Mouse (Mus musculus): ENCODE measurements around the gene Armc7. TPM values are rescaled to one million over a fixed set of nuclear protein-coding genes. Genes with fewer than 3 reads are reported as not detected.
"Not testable (repeated sequence)": the region's sequence is repeated elsewhere in the genome, so short reads cannot be mapped to it uniquely, and the experiment has no call there.

The Armc7 gene
- polyA plus RNA-seq, 1 experiment = 15.1 TPM

GRCm38 (mm10) chr11:115439906-115440595 lies 35.4 kb upstream of the Armc7 start, which contains the start of gene Trim80:
Trim80 (plus strand) TSS chr11:115440545.
- no peak for DNase-seq (ENCODE audit: low read depth)
- TF ChIP-seq CTCF (IDR thresholded peaks at IDR 0.05; ENCODE audit: borderline replicate concordance, extremely low read depth, insufficient read depth, insufficient read length) = no peak; the same call in 1 of the 2 replicates
- no peak for TF ChIP-seq POLR2A (IDR thresholded peaks at IDR 0.05; ENCODE audit: borderline replicate concordance, extremely low read depth, insufficient read depth, insufficient read length, poor library complexity, severe bottlenecking)

DNA sequence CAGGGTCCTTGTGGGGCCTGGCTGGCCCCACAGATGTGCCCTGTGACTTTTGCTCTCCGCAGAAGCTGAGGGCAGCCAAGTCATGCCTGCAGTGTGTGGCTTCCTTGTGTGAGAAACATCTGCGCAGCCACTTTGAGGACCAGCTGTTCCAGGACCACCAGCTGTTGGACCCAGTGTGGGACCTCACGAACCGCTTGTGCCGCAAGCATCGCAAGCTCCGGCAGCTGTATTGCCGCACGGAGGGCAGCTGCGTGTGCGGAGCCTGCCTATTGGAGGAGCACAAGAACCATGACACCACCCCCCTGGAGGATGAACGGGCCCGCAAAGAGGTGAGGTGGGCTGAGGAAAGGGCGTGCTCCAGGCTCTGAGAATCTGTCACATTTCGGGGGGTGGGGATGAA lies 34.0 kb upstream of the Armc7 start:
- peak; percentile 13 for DNase-seq (ENCODE audit: low read depth)

GRCm38 (mm10) chr11:115446906-115447305 lies 28.6 kb upstream of the Armc7 start:
- no peak for DNase-seq (ENCODE audit: low read depth)
- TF ChIP-seq CTCF (IDR thresholded peaks at IDR 0.05; ENCODE audit: borderline replicate concordance, extremely low read depth, insufficient read depth, insufficient read length) = no peak
- TF ChIP-seq POLR2A (IDR thresholded peaks at IDR 0.05; ENCODE audit: borderline replicate concordance, extremely low read depth, insufficient read depth, insufficient read length, poor library complexity, severe bottlenecking) = no peak

More for the DNA sequence above, 34.0 kb upstream of the Armc7 start:
- TF ChIP-seq CTCF (IDR thresholded peaks at IDR 0.05; ENCODE audit: borderline replicate concordance, extremely low read depth, insufficient read depth, insufficient read length) = no peak
- TF ChIP-seq POLR2A (IDR thresholded peaks at IDR 0.05; ENCODE audit: borderline replicate concordance, extremely low read depth, insufficient read depth, insufficient read length, poor library complexity, severe bottlenecking) = no peak

GRCm38 (mm10) chr11:115447321-115447885 lies 28.1 kb upstream of the Armc7 start:
- TF ChIP-seq CTCF (IDR thresholded peaks at IDR 0.05; ENCODE audit: borderline replicate concordance, extremely low read depth, insufficient read depth, insufficient read length) (no peak), POLR2A (IDR thresholded peaks at IDR 0.05; ENCODE audit: borderline replicate concordance, extremely low read depth, insufficient read depth, insufficient read length, poor library complexity, severe bottlenecking) (no peak)
- no peak for DNase-seq (ENCODE audit: low read depth)

- no peak for DNase-seq (ENCODE audit: low read depth)
- TF ChIP-seq POLR2A (IDR thresholded peaks at IDR 0.05; ENCODE audit: borderline replicate concordance, extremely low read depth, insufficient read depth, insufficient read length, poor library complexity, severe bottlenecking) (no peak), CTCF (IDR thresholded peaks at IDR 0.05; ENCODE audit: borderline replicate concordance, extremely low read depth, insufficient read depth, insufficient read length) (no peak)
These were observed 27.4 kb upstream of the Armc7 start for GRCm38 (mm10) chr11:115448075-115448474.

DNA sequence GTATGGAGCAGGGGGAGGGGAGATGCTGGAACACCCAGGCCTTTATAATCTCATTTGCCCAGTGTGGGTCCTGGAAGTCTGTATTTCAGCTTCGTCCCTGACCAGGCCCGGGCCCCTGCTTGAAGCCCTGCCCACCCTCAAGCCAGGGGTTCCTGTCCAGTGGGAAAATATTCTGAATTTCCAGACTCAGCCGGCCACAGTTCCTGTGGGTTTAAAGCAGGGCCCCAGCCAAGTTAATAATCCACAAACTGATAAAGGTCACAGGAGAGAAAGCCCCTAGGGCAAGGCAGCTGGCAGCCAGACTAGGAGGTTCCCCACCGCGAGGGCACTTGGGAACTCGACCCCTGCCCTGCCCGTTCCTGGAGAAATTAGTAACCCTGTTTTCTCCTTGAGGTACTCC lies 26.5 kb upstream of the Armc7 start:
- no peak for DNase-seq (ENCODE audit: low read depth)
- no peak for TF ChIP-seq CTCF (IDR thresholded peaks at IDR 0.05; ENCODE audit: borderline replicate concordance, extremely low read depth, insufficient read depth, insufficient read length)
- no peak for TF ChIP-seq POLR2A (IDR thresholded peaks at IDR 0.05; ENCODE audit: borderline replicate concordance, extremely low read depth, insufficient read depth, insufficient read length, poor library complexity, severe bottlenecking)

DNA sequence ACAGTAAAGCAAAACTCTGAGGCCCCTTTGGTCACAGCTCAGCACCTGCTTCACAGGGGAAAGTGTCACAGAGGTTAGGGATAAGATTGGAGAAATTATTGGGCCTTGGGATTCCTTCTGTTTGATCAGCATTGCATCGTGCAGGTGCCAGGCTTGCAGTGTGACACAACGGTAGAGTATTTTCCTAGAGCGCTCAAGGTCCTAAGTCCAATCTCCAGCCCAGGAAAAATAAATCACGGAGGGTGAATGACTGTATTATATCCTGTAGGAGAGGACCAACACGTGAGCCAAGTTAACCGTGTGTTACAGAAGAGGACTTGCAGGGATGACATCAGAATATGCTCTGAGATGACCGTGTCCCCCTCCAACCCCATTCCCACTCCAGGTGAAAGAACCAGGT lies 25.3 kb upstream of the Armc7 start:
- DNase-seq (ENCODE audit: low read depth) = no peak
- TF ChIP-seq CTCF (IDR thresholded peaks at IDR 0.05; ENCODE audit: borderline replicate concordance, extremely low read depth, insufficient read depth, insufficient read length) (no peak), POLR2A (IDR thresholded peaks at IDR 0.05; ENCODE audit: borderline replicate concordance, extremely low read depth, insufficient read depth, insufficient read length, poor library complexity, severe bottlenecking) (no peak)

DNA sequence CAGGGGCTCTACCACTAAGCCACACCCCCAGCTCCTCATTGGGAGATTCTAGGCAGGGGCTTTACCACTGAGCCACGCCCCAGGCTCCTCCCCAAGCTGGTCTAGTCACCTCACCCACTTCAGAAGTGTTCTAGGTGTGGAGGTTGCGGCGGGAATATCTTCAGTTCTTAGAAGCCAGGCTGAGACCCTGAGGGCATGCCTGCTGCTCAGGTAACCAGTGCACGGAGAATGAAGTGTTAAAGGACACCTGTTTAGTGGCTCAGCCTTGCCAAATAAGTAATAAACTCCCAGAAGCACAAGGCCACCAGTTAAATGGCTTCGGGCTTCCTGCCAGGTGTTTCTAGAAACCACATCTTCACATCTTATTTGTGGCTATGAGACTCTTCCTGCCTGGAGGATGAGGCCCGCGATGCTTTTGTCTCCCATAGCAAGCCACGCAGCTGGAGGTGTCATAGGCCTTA lies 23.7 kb upstream of the Armc7 start:
- DNase-seq (ENCODE audit: low read depth) = no peak
- TF ChIP-seq CTCF (IDR thresholded peaks at IDR 0.05; ENCODE audit: borderline replicate concordance, extremely low read depth, insufficient read depth, insufficient read length) (no peak), POLR2A (IDR thresholded peaks at IDR 0.05; ENCODE audit: borderline replicate concordance, extremely low read depth, insufficient read depth, insufficient read length, poor library complexity, severe bottlenecking) (no peak)

GRCm38 (mm10) chr11:115452281-115452860 lies 23.1 kb upstream of the Armc7 start:
- peak; percentile 23 for DNase-seq (ENCODE audit: low read depth)
- no peak for TF ChIP-seq CTCF (IDR thresholded peaks at IDR 0.05; ENCODE audit: borderline replicate concordance, extremely low read depth, insufficient read depth, insufficient read length)
- no peak for TF ChIP-seq POLR2A (IDR thresholded peaks at IDR 0.05; ENCODE audit: borderline replicate concordance, extremely low read depth, insufficient read depth, insufficient read length, poor library complexity, severe bottlenecking)

DNA sequence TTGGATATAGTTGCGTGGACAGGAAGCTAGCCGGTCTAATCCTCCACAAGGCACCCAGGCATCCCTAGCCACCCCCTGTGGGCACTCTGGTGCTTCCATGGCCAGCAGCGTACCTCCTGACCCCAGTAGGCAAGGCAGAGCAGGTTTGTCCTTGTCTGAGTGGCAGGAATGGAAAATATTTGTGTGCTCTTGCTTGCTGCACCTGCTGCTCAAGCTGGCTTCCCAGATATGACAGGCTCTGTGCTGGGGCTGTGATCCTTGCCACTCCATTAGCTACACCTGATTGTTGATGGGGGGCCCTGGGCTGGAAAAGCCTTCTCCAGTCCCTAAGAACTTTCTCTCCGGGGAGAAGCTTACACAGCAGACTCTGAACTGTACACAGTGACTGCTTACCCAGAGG lies 22.2 kb upstream of the Armc7 start:
- DNase-seq (ENCODE audit: low read depth) = no peak
- TF ChIP-seq CTCF (IDR thresholded peaks at IDR 0.05; ENCODE audit: borderline replicate concordance, extremely low read depth, insufficient read depth, insufficient read length) = no peak
- TF ChIP-seq POLR2A (IDR thresholded peaks at IDR 0.05; ENCODE audit: borderline replicate concordance, extremely low read depth, insufficient read depth, insufficient read length, poor library complexity, severe bottlenecking) = no peak

GRCm38 (mm10) chr11:115454822-115455221 lies 20.6 kb upstream of the Armc7 start:
- DNase-seq (ENCODE audit: low read depth) = not testable (repeated sequence)

DNA sequence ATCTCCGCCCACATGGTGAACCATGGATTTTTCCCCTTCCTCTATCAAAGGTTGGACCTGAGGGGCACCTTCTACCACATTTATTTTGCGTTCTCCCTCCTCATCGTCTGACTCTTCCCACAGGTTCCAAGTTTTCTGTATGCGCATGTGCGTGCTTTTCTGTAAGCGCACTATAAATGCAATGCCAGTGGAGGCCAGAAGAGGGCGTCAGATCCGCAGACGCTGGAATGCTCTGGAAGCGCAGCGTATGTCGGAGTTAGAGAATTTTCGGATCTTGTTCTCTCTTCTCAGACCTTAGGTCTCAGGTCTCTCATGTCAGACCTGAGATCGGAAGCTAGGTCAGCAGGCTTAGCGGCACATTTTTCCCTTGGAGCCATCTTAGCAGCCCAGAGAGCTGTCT lies 19.8 kb upstream of the Armc7 start:
- TF ChIP-seq CTCF (IDR thresholded peaks at IDR 0.05; ENCODE audit: borderline replicate concordance, extremely low read depth, insufficient read depth, insufficient read length) (0 out of 2 replicates have a peak, but pooled peaks have one; percentile 12), POLR2A (IDR thresholded peaks at IDR 0.05; ENCODE audit: borderline replicate concordance, extremely low read depth, insufficient read depth, insufficient read length, poor library complexity, severe bottlenecking) (no peak)
- DNase-seq (ENCODE audit: low read depth) = no peak
